Mouse (Mus musculus): ENCODE measurements around the gene Ntmt1.

Gene Ntmt1

DNA sequence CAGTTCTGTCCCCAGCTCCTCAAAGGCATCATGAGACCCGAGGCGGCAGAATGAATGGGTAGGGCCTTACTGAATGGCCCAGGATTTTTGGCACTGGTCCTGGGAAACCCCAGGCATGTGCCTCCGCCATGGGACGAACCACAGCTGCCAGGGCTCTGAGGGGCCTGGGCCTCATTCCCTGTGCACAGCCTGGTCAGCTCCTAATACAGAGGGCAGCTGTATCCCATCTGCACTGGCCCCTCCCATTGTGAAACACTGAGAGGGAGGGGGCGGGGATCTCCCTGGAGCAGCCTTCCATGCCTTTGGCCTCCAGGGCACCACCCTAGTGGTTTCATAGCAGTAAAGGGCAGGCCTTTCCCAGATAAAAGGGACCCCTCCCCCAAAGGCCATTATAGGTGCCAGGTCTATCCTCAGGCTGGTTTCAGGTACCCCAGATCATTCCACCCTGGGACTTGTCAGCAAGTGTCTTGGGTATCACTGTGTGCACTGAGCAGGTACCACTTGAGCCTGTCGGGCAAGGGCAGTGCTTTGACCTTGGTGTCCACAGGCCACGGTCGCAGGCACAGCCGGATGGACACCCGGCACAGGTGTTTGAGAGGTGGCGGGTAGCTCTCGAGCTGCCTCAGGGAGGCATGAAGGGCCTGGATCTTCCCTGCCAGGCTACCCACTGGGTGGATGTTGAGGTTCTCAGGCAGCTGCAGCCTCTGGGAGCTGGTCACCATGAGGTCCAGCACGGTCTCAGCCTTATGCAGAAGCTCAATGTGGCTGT, 15.9 kb downstream of the Ntmt1 start:
- DNase-seq (ENCODE audit: low spot score in 2 of 2), result no peak

DNA sequence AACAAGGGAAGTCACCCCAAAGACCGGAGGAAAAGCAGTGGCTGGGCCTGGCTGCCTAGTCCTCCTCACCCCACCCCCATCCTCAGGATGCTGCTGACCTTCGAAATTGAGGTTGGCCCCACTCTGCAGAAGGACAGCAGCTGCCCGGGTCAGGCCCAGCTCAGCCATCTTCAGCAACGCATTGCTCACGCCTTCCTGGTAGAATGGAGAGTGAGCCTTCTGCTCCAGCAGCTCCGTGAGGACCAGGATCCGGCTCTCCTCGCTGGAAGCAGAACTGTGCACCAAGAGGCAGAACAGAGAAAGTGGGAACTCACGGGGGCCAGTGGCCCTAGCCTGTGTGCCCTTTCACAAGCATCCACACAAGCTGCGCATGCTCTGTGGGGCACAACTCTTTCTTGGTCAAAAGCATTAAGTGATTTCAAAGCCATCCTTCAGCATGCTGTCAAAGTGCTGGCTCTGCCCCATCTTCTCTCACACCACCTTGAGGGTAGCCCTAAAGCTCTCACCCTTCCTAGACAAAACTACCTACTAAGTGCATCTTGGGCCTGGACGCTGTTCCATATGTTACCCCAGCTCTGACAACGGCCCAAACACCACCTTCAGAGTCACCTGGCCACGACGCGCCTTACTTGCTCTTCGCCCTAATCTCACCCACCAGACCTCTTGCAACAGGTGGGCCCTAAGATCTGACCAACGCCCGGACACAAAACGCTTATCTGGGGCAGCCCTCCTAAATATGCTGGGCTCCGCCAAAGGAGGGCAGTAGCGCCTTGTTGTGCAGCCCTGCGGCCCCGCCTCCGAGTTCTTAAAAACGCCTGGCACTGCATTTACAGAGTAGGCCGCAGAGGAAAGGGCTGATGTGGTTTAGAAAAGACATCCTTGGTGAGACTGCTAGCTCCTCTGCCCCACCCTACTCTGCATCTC, 19.5 kb downstream of the Ntmt1 start:
- peak; percentile 26 to 43 for DNase-seq (ENCODE audit: low spot score in 2 of 2)

DNA sequence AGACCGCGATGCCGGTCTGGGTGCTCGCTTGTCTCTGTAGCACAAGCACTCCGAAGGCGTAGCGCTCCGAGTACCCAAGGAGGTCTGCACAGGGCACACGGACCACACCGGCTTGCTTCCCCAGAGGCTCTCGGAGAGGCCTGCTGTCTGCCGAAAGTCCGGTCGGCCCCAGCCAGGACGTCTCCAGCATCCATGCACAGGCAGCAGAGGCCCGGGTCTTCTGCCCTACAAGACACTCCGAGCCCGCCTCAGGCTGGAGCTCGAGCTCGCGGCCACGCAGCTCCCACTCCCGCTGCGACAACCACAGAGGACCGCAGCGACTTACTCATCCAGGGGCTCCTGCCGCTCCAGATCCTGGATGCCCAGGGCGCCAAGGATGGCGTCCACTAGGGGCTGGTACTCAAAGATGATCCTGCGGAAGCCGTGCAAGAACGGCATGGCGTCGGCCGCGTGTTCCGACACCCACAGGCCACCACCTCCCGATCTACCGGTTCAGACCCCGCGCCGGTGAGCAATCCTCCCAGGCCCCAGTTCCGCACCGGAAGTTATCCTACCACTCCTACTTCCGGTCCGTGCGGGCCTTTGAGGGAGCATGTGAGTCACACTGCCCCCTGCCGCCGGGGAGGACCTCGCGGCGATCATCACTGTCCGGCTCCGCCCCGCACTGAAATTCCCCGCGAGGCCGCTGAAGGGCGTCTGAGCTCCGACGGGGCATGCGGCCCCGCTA, 20.3 kb downstream of the Ntmt1 start:
- DNase-seq (ENCODE audit: low spot score in 2 of 2), result peak; percentile 94 to 95

DNA sequence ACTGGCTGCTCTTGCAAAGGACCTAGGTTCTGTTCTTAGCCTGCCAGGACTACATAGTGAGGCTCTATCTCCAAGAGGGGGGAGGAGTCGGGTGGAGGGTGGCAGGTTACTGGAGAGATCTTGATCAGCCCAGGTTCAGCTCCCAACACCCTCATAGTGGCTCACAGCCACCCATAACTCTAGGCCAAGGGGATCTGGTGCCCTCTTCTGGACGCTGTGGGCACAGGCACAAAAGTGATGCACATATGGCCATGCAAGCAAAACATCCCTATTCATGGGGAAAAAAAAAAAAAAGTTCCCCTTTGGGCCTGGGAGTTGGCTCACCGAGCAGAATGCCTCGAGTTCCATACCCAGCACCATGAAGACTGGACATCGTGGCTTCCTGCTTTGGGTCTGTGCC, 21.7 kb downstream of the Ntmt1 start:
- DNase-seq (ENCODE audit: low spot score in 2 of 2), result no peak

DNA sequence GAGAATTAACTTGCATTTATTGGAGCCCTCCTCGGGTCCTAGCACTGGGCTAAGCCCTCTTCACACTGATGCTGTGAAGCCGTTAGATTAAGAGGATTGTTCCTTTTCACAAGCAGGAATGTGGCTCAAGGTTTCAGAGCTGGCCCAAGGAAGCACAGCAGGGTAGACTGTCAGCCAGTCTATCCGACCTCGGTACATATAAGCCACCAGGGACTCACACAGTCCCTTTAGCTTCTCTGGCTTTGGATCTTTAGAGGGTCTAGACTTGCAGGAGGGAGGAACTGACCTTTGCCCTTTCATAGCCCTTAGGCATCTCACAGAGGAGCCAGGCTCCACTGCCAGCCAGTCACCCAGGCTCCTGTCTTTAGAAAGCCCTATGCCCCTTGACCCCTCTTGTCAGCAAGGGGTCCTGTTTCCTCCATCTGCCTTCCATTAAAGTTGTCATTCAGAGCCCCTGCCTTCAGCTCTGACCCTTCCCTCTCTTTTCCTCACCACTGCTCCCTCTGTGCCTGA, 22.7 kb downstream of the Ntmt1 start, which contains the start of gene Asb6:
TSS of gene Asb6 (minus strand) at position 51 of the 513 bp plus-strand sequence.
- DNase-seq (ENCODE audit: low spot score in 2 of 2), result no peak

DNA sequence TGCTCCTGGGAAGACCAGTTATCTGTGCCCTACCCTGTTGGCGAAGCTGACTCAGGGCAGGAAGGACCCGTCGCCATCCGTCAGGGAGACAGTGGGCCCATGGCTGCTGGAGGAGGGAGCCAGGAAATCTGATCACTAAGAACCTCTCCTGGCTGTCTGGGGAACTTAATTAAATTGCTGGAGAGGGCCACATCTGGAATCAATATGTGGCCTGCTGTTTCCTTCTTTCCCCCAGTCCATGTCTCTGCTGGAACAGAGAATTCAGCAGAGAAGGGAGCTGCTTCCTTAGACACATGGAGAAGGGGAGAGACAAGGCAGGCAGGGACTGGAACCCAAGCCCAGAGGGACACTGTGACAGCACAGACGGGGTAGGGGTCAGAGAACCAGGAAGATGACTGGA, 26.0 kb downstream of the Ntmt1 start:
- DNase-seq (ENCODE audit: low spot score in 2 of 2), result no peak

DNA sequence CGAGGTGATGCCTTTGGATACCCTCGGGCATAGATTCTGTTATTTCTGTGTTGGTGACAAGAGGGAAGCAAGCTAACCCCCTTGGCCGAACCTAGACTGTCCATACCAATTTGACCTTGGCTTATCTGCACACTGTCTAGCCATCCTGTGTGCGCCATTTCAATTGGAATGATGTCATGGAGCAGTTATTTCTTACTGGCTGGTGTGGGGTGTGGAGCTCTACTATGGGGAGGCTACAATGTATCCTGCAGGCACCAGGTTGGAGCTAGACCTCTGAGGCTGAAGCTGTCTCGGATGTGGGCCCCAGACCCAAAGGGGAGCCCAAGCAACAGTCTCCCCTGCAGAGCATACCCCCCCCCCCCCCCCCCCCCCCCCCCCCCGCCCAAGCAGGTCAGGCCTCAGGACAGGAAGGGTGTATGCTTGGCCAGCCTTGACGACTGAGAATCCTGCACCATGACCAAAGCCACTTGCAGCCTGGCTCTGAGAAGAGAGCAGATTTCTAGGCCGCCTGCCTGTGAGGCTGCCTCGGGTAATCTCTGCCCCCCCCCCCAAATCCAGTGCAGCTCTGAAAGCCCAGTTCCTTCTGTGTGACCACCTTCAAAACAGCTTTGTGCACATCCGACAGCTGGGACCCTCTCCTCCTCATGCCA, 26.9 kb downstream of the Ntmt1 start, which contains the start of gene Prrx2:
TSS of gene Prrx2 (plus strand) at position 600 of the 650 bp plus-strand sequence.
- no peak for DNase-seq (ENCODE audit: low spot score in 2 of 2)

DNA sequence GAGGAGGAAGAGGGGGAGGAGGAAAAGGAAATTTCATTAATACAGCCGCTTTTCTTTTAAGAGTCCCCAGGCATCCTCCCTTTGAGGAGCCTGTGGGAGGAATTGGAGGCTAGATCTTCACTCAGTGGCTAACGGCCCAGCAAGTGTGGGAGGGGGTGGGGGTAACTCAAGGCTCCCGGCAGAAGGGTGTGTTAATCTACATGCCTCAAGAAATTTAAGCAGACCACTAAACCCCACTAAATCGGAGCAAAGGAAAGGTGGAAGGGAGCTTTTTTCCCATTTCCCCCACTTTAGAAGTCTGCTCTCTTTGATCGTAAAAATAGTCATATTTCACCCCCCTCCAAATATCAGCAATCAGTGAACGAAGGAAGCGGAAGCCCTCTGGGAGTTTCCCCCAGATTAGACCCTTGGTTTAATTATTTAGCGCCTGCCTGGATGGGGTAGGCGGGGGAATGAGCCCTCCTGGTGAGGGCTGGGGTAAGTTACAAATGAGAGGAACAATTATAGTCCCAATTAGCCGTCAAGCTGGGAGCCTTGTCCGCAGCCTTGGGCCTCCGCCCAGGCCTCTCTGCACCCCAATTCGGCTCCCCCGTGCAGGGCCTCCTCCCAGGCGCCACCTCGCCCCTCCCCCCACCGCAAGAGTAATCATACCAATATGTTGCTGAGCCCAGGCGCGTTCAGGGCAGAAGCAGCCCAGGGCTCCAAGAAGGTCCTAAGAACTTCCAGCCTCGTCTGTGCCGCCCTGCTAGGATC, 28.8 kb downstream of the Ntmt1 start:
- no peak for DNase-seq (ENCODE audit: low spot score in 2 of 2)

DNA sequence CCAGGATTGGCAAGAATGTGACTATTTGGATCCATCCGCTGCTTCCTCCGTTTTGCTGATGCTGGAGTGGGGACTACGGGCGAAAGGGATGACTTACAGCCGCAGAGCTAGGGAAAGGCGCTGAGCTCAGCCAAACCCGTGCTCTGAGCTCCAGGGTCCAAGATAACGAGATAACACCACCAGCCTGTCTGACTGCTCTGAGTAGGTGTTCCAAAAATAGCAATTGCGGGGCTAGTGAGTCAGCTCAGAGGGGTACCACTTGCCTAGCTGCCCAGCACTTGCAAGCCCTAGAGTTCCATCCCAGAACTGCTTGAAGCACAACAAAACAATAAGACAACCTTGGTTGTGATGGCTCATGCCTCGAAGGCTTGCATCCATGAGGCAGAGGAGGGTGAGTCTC, 35.0 kb downstream of the Ntmt1 start:
- no peak for DNase-seq (ENCODE audit: low spot score in 2 of 2)

DNA sequence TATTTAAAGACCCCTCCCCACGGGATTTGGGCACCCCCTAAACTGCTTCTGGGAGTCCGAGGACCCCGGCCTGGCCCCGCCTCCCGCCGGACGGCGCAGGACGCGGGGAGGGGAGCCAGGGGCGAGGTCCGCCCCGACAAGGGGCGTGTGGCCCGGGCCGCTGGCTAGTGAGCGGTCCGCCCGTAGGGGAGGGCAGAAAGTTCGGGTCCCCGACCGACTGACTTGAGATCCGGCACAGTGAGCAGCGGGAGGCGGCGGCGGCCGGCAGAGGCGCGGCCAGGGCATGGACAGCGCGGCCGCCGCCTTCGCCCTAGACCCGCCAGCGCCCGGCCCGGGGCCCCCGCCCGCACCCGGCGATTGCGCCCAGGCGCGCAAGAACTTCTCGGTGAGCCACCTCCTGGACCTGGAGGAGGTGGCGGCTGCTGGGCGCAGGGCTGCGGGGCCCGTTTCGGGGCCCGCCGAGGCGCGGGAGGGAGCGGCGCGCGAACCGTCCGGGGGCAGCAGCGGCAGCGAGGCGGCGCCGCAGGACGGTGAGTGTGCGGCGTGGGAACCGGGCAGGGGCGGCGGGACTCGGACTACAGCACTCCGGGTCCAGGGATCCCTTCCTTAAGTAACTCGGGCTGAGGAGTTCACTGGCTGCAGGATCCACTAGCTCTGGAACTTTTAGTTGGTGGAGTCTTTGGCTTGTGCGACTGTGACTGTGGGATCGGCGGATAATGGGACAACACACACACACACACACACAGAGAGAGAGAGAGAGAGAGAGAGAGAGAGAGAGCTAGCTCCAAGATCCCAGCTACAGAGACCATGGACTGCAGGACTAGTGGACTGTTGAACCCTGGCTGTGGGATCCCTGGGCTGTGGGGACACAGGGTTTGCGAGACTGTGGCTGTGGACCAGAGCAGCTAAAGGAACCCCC, 37.8 kb downstream of the Ntmt1 start:
- DNase-seq (ENCODE audit: low spot score in 2 of 2), result no peak

DNA sequence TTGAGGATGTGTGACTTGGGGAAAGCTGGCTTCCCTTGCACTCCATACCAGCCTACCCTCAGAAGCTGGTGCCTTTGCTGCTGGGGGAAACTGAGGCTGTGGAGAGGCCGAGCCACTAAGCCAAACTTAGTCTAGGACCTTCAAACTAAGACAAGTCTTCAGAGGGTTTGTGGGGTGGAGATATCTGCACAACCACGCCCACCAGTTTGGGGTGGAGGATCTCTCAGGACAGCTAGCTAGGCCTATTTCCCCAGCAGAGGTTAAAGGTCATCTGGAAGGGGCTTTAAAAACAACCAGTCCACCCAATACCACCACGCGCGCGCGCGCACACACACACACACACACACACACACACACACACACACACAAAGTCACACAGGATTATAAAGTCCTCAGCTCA, 38.6 kb downstream of the Ntmt1 start:
- DNase-seq (ENCODE audit: low spot score in 2 of 2), result no peak

DNA sequence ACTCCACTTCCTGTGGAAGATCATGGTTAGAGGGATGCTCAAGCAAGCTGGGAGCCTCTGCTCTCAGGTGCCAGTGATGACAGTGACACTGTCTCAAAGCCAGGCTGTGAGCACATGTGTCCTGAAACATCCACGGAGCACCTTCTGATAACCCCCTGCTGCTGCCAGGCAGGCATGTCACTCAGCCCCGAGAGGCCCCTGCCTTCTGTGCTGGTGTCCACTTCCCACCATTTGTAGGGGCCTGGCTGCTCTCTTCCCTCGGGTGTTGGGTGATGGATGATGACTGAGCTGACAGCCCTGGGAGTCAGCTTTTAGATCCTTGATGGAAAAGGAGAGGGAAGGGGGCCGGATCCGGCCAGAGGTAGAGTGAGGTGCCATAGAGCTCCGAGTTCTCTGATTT, 39.1 kb downstream of the Ntmt1 start:
- DNase-seq (ENCODE audit: low spot score in 2 of 2), result no peak

DNA sequence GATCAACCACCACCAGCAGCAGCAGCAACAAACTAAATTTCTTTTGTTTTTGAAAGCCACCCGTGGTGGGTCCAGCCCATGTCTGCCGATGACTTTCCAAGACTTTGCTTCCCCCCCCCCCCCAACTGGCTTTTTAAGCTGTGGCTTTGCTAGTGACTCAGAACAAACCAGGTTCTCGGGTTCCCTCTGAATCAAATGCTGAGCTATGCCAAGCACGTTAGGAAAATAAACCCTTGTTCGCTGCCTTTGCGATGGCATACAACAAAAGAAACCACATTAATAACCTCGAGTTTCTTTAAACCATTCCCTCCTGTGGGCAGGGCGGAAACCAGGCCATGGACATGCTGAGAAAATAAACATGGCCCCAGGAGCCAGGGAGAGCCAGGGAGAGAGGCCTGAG, 40.6 kb downstream of the Ntmt1 start:
- no peak for DNase-seq (ENCODE audit: low spot score in 2 of 2)

DNA sequence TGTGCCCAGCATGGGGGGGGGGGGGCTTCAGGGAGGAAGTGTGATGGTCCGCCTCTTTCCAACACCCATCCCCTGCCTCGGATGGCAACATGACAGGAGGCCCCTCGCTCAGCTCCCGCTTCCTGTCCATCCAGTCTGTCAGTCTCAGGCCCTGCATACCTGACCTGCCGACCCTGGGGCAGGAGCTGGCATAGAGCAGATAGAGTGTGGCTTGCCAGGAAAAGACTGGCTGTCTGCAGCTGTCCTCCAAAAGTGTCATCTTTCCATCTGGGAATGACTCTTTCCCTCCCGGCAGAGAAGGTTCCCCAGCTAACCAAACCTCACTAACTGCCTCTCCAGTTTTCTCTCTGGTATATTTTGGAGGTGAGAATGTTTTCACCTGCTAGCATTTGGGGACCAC, 43.0 kb downstream of the Ntmt1 start:
- no peak for DNase-seq (ENCODE audit: low spot score in 2 of 2)

DNA sequence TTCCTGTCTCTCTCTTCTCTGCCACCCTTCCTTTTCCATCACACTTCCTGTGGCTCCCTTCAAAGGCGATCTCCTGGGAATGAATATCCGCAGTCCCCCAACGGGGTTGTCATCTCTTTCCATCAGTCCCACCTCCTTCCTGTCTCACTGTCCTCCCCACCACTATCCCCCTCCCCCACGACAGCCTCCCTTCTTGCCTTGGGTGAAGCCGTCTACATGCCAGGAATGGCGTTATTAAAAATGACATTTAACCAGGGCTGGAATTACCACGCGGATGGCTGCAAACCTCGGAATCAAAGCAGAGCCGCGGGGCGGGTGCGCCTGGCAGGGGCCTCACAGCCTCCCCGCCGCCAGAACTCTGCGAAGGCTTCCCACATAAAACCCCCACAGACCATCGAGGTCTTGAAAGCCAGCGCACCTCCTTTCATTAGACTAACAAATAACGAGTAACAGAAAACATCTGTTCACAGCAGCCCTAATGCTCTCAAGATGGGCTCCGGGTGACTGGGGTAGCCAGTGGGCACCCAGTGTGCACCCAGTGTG, 45.2 kb downstream of the Ntmt1 start:
- DNase-seq (ENCODE audit: low spot score in 2 of 2), result no peak

DNA sequence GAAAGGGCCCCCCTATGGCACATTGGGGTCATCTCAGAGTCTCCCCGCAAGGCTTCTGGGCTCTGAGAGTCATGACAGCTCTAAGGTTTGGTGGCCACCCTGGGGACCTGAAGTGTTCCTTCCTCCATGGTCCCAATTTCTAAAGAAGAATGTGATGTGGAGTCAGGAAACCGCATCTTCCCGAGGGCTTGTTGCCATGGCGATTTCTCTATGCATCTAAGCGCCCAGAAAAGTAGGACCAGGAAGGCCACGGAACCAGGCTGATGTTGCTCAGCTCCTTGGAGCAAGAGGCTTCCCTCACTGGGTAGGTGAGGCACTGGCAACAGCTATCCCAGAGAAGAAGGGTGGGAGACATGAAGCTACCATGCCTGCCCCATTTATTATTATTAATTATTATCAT, 49.5 kb downstream of the Ntmt1 start:
- DNase-seq (ENCODE audit: low spot score in 2 of 2), result no peak

DNA sequence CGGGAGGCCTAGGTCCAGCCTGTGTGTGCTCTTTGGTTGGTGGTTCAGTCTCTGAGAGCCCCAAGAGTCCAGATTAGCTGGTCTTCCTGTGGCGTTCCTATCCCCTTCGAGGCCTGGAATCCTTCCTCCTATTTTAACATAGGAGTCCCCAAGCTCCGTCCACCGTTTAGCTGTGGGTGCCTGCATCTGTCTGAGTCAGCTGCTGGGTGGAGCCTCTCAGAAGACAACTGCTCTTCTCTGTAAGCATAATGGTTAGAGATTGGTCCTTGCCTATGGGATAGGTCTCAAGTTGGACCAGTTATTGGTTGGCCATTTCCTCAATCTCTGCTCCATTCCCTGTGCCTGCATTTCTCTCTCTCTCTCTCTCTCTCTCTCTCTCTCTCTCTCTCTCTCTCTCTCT, 52.2 kb downstream of the Ntmt1 start:
- no peak for DNase-seq (ENCODE audit: low spot score in 2 of 2)

DNA sequence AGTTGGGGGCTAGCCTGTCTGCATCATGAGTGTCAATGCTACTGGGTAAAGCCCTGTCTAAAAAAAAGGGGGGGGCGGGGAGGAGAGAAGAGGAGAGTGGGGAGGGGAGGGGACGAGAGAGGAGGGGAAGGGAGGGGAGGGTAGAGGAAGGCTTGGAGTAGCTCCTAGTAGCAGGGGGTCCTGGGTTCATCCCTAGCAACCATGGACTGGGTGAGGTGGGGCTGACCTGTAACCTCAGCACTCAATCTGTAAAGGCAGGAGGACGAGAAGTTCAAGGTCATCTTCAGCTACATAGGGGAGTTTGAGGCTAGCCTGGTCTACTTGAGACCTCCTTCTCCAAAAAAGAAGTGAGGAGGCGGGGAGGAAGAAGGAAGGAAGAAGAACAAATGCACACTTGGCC, 54.5 kb downstream of the Ntmt1 start:
- DNase-seq (ENCODE audit: low spot score in 2 of 2), result no peak

DNA sequence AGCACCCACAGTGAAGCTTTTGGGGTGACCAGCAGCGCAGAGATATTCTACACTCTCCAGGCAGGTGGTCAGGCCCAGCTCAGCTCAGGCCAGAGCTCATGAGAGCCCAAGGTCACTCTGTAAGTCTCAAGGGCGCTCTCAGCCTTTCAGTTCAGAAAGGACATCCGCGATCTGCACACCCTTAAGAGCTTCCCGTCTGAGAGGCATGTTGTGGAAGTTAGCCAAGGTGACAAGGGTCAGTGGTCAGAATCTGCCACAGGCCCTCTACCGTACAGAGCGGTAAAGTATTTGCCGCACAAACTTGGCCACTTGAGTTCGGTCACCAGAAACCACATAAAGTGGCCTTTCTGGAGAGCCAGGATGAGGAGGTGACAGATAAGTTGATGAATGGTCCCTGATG, 55.9 kb downstream of the Ntmt1 start:
- no peak for DNase-seq (ENCODE audit: low spot score in 2 of 2)

All from frontal cortex, postnatal 25 days (tissue).